Mouse (Mus musculus) heart, postnatal 36 days (tissue): ENCODE measurements around the gene Ttc19. TPM values are rescaled to one million over a fixed set of nuclear protein-coding genes. Genes with fewer than 3 reads are reported as not detected.
"Not testable (repeated sequence)": the region's sequence is repeated elsewhere in the genome, so short reads cannot be mapped to it uniquely, and the experiment has no call there.

Experiments used
- DNase-seq, 2 experiments: peaks; one replicate each; pipeline ENCODE4 v3.0.0; 2021 to 2022
- intact Hi-C: fragments of 180-260 bp; cut with DNase I; formaldehyde crosslinking; loops from one replicate; pipeline ENCODE4 v1.15.1; 2025
- total RNA-seq, 2 experiments: library from RNA; stranded (reverse); gene quantifications; 2 replicates each; pipeline ENCODE4 v1.2.3; 2021

Ttc19 gene
- total RNA-seq, 2 experiments from 2014 or later, result 37.1 to 37.3 TPM

- intact Hi-C loops, result loop anchor here (2.0 kb wide), 1 partner anchor 331 kb away; no protein-coding TSS in a partner anchor
- DNase-seq, result no peak
Measured at GRCm38 (mm10) chr11:62281601-62281997, 326 bp downstream of the Ttc19 start.

- intact Hi-C loops, DNase-seq: not testable (repeated sequence)
Measured at GRCm38 (mm10) chr11:62284020-62284419, 2.7 kb downstream of the Ttc19 start.

GRCm38 (mm10) chr11:62285020-62285419, 3.7 kb downstream of the Ttc19 start:
- no peak for DNase-seq
- intact Hi-C loops, result no loop called here

- no peak for DNase-seq
Measured at GRCm38 (mm10) chr11:62287700-62288099, 6.4 kb downstream of the Ttc19 start.

GRCm38 (mm10) chr11:62294121-62294520, 12.8 kb downstream of the Ttc19 start:
- intact Hi-C loops, result no loop called here
- no peak for DNase-seq

More at GRCm38 (mm10) chr11:62287700-62288099, 6.4 kb downstream of the Ttc19 start:
- intact Hi-C loops, result no loop called here

GRCm38 (mm10) chr11:62298883-62299282, 17.6 kb downstream of the Ttc19 start:
- intact Hi-C loops, result no loop called here
- DNase-seq, result no peak

- no peak for DNase-seq
- intact Hi-C loops, result no loop called here
Measured at GRCm38 (mm10) chr11:62305866-62306265, 24.6 kb downstream of the Ttc19 start.

GRCm38 (mm10) chr11:62309296-62309695, 28.0 kb downstream of the Ttc19 start:
- intact Hi-C loops, result no loop called here
- no peak for DNase-seq

- no peak for DNase-seq
- intact Hi-C loops, result no loop called here
Measured at GRCm38 (mm10) chr11:62314984-62315383, 33.7 kb downstream of the Ttc19 start.

GRCm38 (mm10) chr11:62317746-62318145, 36.5 kb downstream of the Ttc19 start:
- intact Hi-C loops, result no loop called here
- DNase-seq, result no peak

- intact Hi-C loops, result no loop called here
- no peak for DNase-seq
Measured at GRCm38 (mm10) chr11:62320097-62320496, 38.8 kb downstream of the Ttc19 start.

GRCm38 (mm10) chr11:62323659-62324058, 42.4 kb downstream of the Ttc19 start:
- intact Hi-C loops, result no loop called here
- DNase-seq, result no peak

- intact Hi-C loops, result no loop called here
- DNase-seq, result no peak
Measured at GRCm38 (mm10) chr11:62331141-62331540, 49.9 kb downstream of the Ttc19 start.

GRCm38 (mm10) chr11:62332228-62332627, 51.0 kb downstream of the Ttc19 start:
- intact Hi-C loops, result no loop called here
- DNase-seq, result no peak

- no peak for DNase-seq
- intact Hi-C loops, result no loop called here
Measured at GRCm38 (mm10) chr11:62343002-62343401, 61.7 kb downstream of the Ttc19 start.

- intact Hi-C loops, result no loop called here
- no peak for DNase-seq
Measured at GRCm38 (mm10) chr11:62351948-62352347, 70.7 kb downstream of the Ttc19 start.

- intact Hi-C loops, result no loop called here
- no peak for DNase-seq
Measured at GRCm38 (mm10) chr11:62355216-62355615, 73.9 kb downstream of the Ttc19 start.

GRCm38 (mm10) chr11:62366879-62367278, 85.6 kb downstream of the Ttc19 start:
- DNase-seq, result no peak
- intact Hi-C loops, result no loop called here

- intact Hi-C loops, result no loop called here
Measured at GRCm38 (mm10) chr11:62369924-62370323, 88.7 kb downstream of the Ttc19 start.

GRCm38 (mm10) chr11:62371776-62372175, 90.5 kb downstream of the Ttc19 start:
- intact Hi-C loops, result no loop called here
- no peak for DNase-seq

More at GRCm38 (mm10) chr11:62369924-62370323, 88.7 kb downstream of the Ttc19 start:
- no peak for DNase-seq

- DNase-seq, intact Hi-C loops: not testable (repeated sequence)
Measured at GRCm38 (mm10) chr11:62377202-62377851, 96.1 kb downstream of the Ttc19 start.
